In genomic region chr5:145571922-145572321, GRCm38 (mm10) we compare ENCODE assay signal across 9 mouse cellular contexts. TPM values are rescaled to one million over a fixed set of nuclear protein-coding genes. Genes with fewer than 3 reads are reported as not detected.
DNase-seq lines count a peak whose midpoint lies in the region; ATAC-seq and TF ChIP-seq lines count a peak whose summit lies in the region.
"Not testable (repeated sequence)": the region's sequence is repeated elsewhere in the genome, so short reads cannot be mapped to it uniquely, and the experiment has no call there.
"Had no signal": no experiment of that assay in that cellular context is flagged by ENCODE, and none has a peak within 500 bp of the region (broad histone marks: within the 10 kb centered on the region; RNA-seq: fewer than 3 reads in every experiment).

No protein-coding gene starts in this region.

- not testable (repeated sequence) for DNase-seq in liver, postnatal 0 days

- not testable (repeated sequence) for H3K27me3 ChIP-seq in liver, embryonic 15.5 days; liver, embryonic 16.5 days (ENCODE audit: control insufficient read depth, insufficient read depth, low read depth, low read length); liver, postnatal 0 days (ENCODE audit: insufficient read depth, low read length)

- not testable (repeated sequence) for H3K4me3 ChIP-seq in liver, embryonic 15.5 days (replicated peaks); liver, embryonic 16.5 days (ENCODE audit: low read depth, low read length); liver, postnatal 0 days (ENCODE audit: low read depth, low read length)

- TF ChIP-seq EP300 in liver, postnatal 0 days (IDR thresholded peaks at IDR 0.05; ENCODE audit: low read depth): not testable (repeated sequence)

- not testable (repeated sequence) for TF ChIP-seq CTCF in liver, postnatal 0 days (IDR thresholded peaks at IDR 0.05; ENCODE audit: low read depth)

- H3K9me3 ChIP-seq in liver, embryonic 15.5 days (replicated peaks); liver, embryonic 16.5 days (replicated peaks; ENCODE audit: control insufficient read depth, low read length); liver, postnatal 0 days (ENCODE audit: low read length): not testable (repeated sequence)

- WGBS in liver, embryonic 15.5 days (ENCODE audit: insufficient replicate concordance): 58% methylated on average over 2 of the region's 2 CpGs
- 44% methylated on average over 2 of the region's 2 CpGs for WGBS in liver, embryonic 16.5 days (ENCODE audit: insufficient replicate concordance)
- 64% methylated on average over 2 of the region's 2 CpGs for WGBS in liver, postnatal 0 days (ENCODE audit: insufficient replicate concordance)

- peak; percentile 47 for ATAC-seq in liver, embryonic 15.5 days (ENCODE audit: insufficient read depth)
- peak; percentile 51 for ATAC-seq in liver, embryonic 16.5 days (ENCODE audit: low read depth)
- ATAC-seq in liver, postnatal 0 days: peak; percentile 73

- H3K4me1 ChIP-seq in liver, embryonic 15.5 days (replicated peaks); liver, embryonic 16.5 days (ENCODE audit: control insufficient read depth, low read depth, low read length); liver, postnatal 0 days (ENCODE audit: insufficient read depth): not testable (repeated sequence)

- H3K9ac ChIP-seq in liver, embryonic 15.5 days; liver, embryonic 16.5 days (ENCODE audit: low read depth, low read length); liver, postnatal 0 days (replicated peaks): not testable (repeated sequence)

- not testable (repeated sequence) for H3K36me3 ChIP-seq in liver, embryonic 15.5 days (replicated peaks); liver, embryonic 16.5 days (ENCODE audit: control insufficient read depth, insufficient read depth); liver, postnatal 0 days (replicated peaks; ENCODE audit: insufficient read depth, low read length)

- H3K27ac ChIP-seq in liver, embryonic 15.5 days (replicated peaks); liver, embryonic 16.5 days (ENCODE audit: low read length); liver, postnatal 0 days (ENCODE audit: low read depth): not testable (repeated sequence)

- not testable (repeated sequence) for H3K4me2 ChIP-seq in liver, embryonic 15.5 days; liver, embryonic 16.5 days (ENCODE audit: low read depth, low read length); liver, postnatal 0 days (ENCODE audit: low read depth, low read length)

RNA-seq across cellular contexts. Expression of gene Cyp3a41b, which starts 12.6 kb away (rescaled TPM):
- polyA plus RNA-seq in liver, embryonic 15.5 days (2015; fragmentation: Nextera tagmentation; extraction: Ambion mirVana): not detected in 2 replicates
- polyA plus RNA-seq in liver, embryonic 16.5 days (2015; fragmentation: Nextera tagmentation; extraction: Ambion mirVana): not detected in 2 replicates
- polyA plus RNA-seq in liver, postnatal 0 days (2015; fragmentation: Nextera tagmentation; extraction: Ambion mirVana): 0.96 and 2.0 TPM in 2 replicates
- polyA plus RNA-seq: activated CD4-positive, CD25-positive, alpha-beta regulatory T cell, adult 4 months; adrenal gland, adult 2 months; brain, embryonic 14.5 days; CD4-positive, CD25-positive, alpha-beta regulatory T cell, adult 4 months; G1E; Patski had no signal
